Mouse (Mus musculus) C2C12 (cell line): ENCODE data around the gene Nufip2.

Source experiments
- CTCF ChIP-seq: IDR thresholded peaks from one replicate; pipeline ENCODE4 v1.5.1; 2011; ENCODE audit not compliant: control insufficient read depth, insufficient read depth, insufficient read length
- MAX ChIP-seq: IDR thresholded peaks from one replicate; pipeline ENCODE4 v1.6.1; 2011; ENCODE audit warnings: mild to moderate bottlenecking, control low read depth
- MYOD1 ChIP-seq: IDR thresholded peaks from one replicate; pipeline ENCODE4 v1.6.1; 2011; ENCODE audit warnings: low read depth; ENCODE audit not compliant: control insufficient read depth, insufficient read length
- MYOG ChIP-seq: IDR thresholded peaks from one replicate; pipeline ENCODE4 v1.6.1; 2011; ENCODE audit not compliant: control insufficient read depth, insufficient read length; ENCODE audit errors: extremely low read depth
- USF1 ChIP-seq: IDR thresholded peaks from one replicate; pipeline ENCODE4 v1.6.1; 2011; ENCODE audit warnings: low read depth, mild to moderate bottlenecking, control low read depth, moderate library complexity

DNA sequence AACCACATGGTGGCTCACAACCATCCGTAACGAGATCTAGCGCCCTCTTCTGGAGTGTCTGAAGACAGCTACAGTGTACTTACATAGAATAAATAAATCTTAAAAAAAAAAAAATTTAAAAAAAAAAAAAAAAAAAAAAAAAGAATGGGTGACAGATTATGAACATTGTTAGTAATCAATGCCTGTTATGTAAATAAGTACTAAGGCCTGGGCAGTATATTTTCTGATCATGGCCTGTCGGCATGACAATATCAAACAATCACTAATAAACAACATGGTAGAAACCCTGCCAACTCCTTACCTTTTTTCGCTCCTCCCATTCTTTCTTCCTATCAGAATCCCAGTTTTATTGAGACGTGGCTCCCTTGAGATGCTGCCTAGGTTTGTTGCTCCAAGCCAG, 33.5 kb upstream of the Nufip2 start:
- TF ChIP-seq CTCF (no peak), MAX (no peak), MYOG (no peak), MYOD1 (no peak), USF1 (no peak)
